Mouse (Mus musculus): Measurements from ENCODE around the gene Nop2.

DNA sequence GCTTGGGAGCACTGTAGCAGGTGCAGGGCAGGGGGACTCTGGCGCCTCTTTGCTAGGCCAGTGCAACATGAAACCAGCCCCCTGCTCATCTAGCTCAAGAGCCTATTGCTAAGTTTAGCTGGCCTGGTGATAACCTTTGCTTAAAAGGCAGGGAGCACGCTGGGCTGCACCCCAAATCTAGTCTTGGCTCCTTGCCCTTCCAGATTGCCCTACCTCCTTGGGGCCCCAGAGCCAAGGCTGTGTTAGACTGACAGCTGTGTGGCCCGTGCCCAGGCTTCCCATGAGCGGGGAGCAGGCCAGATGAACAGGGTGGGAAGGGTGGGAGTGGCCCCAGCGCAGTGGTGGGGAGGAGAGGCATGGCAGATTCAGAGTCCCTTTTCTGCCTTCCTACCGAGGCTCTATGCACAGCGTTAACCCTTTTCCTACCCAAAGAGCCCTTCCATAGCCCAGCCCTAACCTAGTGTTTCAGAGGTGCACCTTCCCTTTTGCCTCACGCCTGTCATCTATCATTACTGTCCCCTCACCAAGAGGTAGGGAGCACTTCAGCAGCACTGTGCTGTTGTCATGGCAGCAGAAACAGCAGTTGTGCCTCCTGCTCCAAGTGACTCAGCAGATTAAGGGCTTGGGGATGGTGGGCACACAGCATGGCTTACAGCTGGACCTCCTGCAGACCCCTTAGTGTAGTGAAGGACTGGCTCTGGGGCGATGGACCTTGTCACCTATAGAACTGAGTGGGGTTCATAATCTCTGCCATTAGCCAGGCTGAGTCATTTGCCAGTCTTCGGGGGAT lies 35.3 kb downstream of the Nop2 start:
- no peak for TF ChIP-seq CTCF (IDR thresholded peaks at IDR 0.05; ENCODE audit: low read depth)
- no peak for TF ChIP-seq EP300 (optimal IDR thresholded peaks at IDR 0.05)

Data from stomach, postnatal 0 days (tissue).